15 mouse cellular contexts compared by ENCODE assay signal in the genomic region with DNA sequence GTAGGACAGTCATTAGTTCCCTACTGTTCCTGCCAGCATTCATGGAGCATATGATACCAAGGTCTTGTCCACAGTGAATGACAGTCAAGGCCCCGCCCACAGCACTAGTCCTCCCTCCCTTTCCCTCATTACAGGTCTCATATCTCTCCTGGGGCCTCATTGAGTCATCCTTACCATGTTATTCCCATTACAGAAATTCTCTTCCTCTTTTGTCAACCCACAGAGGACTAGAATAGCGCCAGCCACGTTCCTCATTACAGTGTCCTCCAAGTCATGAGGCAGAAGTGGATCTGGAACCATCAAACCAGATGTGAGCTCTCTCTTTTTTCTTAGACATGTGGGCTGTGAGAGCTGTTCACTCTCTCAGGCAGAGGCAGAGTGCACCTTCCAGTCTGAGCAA.
DNase-seq lines count a peak whose midpoint lies in the region; ATAC-seq and TF ChIP-seq lines count a peak whose summit lies in the region.
"Had no signal": no experiment of that assay in that cellular context is flagged by ENCODE, and none has a peak within 500 bp of the region (broad histone marks: within the 10 kb centered on the region; RNA-seq: fewer than 3 reads in every experiment).

No protein-coding gene starts in this region.

- H3K9ac ChIP-seq in intestine, embryonic 15.5 days = no peak overlapping the region
- H3K9ac ChIP-seq in intestine, postnatal 0 days (ENCODE audit: low read depth, low read length) = no peak overlapping the region
- H3K9ac ChIP-seq: forebrain, embryonic 13.5 days; heart, embryonic 12.5 days; midbrain, embryonic 12.5 days had no signal

- H3K4me2 ChIP-seq in intestine, embryonic 15.5 days (replicated peaks) = no peak overlapping the region
- H3K4me2 ChIP-seq in intestine, postnatal 0 days (replicated peaks; ENCODE audit: low read depth) = no peak overlapping the region
- H3K4me2 ChIP-seq: forebrain, embryonic 13.5 days; heart, embryonic 12.5 days; midbrain, embryonic 12.5 days had no signal

- no peaks in the 10 kb centered on the region for H3K27me3 ChIP-seq in intestine, embryonic 15.5 days (replicated peaks)
- no peaks in the 10 kb centered on the region for H3K27me3 ChIP-seq in intestine, postnatal 0 days (replicated peaks; ENCODE audit: control insufficient read depth, insufficient read depth, low read length)
- H3K27me3 ChIP-seq: forebrain, embryonic 13.5 days; heart, embryonic 12.5 days; midbrain, embryonic 12.5 days; Patski had no signal

- no peaks in the 10 kb centered on the region for H3K36me3 ChIP-seq in intestine, embryonic 15.5 days
- H3K36me3 ChIP-seq in intestine, postnatal 0 days (ENCODE audit: control insufficient read depth, insufficient read depth) = no peaks in the 10 kb centered on the region; the same call in 1 of the 2 replicates
- H3K36me3 ChIP-seq: heart, embryonic 12.5 days; hindbrain, embryonic 10.5 days; midbrain, embryonic 12.5 days had no signal

- TF ChIP-seq CTCF in intestine, postnatal 0 days (IDR thresholded peaks at IDR 0.05; ENCODE audit: low read depth) = no peak

- 0 out of 2 replicates have a peak, but pooled peaks cover 3% of the 10 kb centered on the region for H3K4me1 ChIP-seq in intestine, embryonic 15.5 days (replicated peaks)
- H3K4me1 ChIP-seq in intestine, postnatal 0 days (replicated peaks; ENCODE audit: control insufficient read depth, insufficient read depth, low read length) = peaks cover 7% of the 10 kb centered on the region

- WGBS in intestine, embryonic 15.5 days = 77% methylated on average over 3 of the region's 3 CpGs
- 49% methylated on average over 3 of the region's 3 CpGs for WGBS in intestine, postnatal 0 days

- H3K27ac ChIP-seq in intestine, embryonic 15.5 days = 0 out of 2 replicates have a peak overlapping the region, but pooled peaks have one; percentile 9
- H3K27ac ChIP-seq in intestine, postnatal 0 days (ENCODE audit: low read depth, low read length) = no peak overlapping the region; the same call in 1 of the 2 replicates
- H3K27ac ChIP-seq: forebrain, embryonic 13.5 days; hindbrain, embryonic 10.5 days; midbrain, embryonic 12.5 days had no signal

- ATAC-seq in intestine, embryonic 15.5 days = no peak
- ATAC-seq in intestine, postnatal 0 days = no peak
- peak; percentile 5 to 6; a peak in 2 of 4 replicates for ATAC-seq in hematopoietic stem cell, adult 5-6 weeks (replicated peaks in 1 of 2; ENCODE audit: insufficient read depth in 1 of 2, low FRiP score in 2 of 2, low TSS enrichment in 1 of 2, low read depth in 1 of 2, poor library complexity in 2 of 2, severe bottlenecking in 2 of 2)
- ATAC-seq: forebrain, embryonic 13.5 days; Patski had no signal

- peak; percentile 62 for DNase-seq in MEL-GATA-1-ER (ENCODE audit: extremely low read depth, low read depth)
- DNase-seq in skeletal muscle tissue, adult 2 months (ENCODE audit: low read depth, low spot score) = peak; percentile 41
- no peak for DNase-seq in adrenal gland, postnatal 10 days
- DNase-seq in cerebellum, postnatal 36 days = no peak
- DNase-seq: cerebellum, adult 8-10 months; embryo, embryonic 11 days; kidney, postnatal 25 days had no signal

- H3K9me3 ChIP-seq in intestine, embryonic 15.5 days = no peaks in the 10 kb centered on the region
- H3K9me3 ChIP-seq in intestine, postnatal 0 days (ENCODE audit: control insufficient read depth) = no peaks in the 10 kb centered on the region
- H3K9me3 ChIP-seq: forebrain, embryonic 13.5 days; heart, embryonic 12.5 days; midbrain, embryonic 12.5 days had no signal

- H3K4me3 ChIP-seq in intestine, embryonic 15.5 days (replicated peaks) = no peak overlapping the region
- no peak overlapping the region for H3K4me3 ChIP-seq in intestine, postnatal 0 days (ENCODE audit: low read depth, low read length)
- H3K4me3 ChIP-seq: forebrain, embryonic 13.5 days; heart, embryonic 12.5 days; hindbrain, embryonic 10.5 days; midbrain, embryonic 12.5 days had no signal

Comparison
In these comparisons a context has a peak if more than half of its experiments do, and no peak if none do; other contexts are left out.
1. ATAC-seq: peak in hematopoietic stem cell, adult 5-6 weeks (2 of 2); none in intestine, embryonic 15.5 days (single experiment) and intestine, postnatal 0 days (single experiment).
2. DNase-seq: peak in MEL-GATA-1-ER (single experiment) and skeletal muscle tissue, adult 2 months (single experiment); none in adrenal gland, postnatal 10 days (single experiment) and cerebellum, postnatal 36 days (0 of 2).